Mouse (Mus musculus) gonadal fat pad, adult 2 months (tissue): ENCODE measurements around the gene Scap. TPM values are rescaled to one million over a fixed set of nuclear protein-coding genes. Genes with fewer than 3 reads are reported as not detected.
"Not testable (repeated sequence)": the region's sequence is repeated elsewhere in the genome, so short reads cannot be mapped to it uniquely, and the experiment has no call there.

Experiments used
- DNase-seq: peaks from one replicate; pipeline ENCODE4 v3.0.0-alpha.2; 2012; ENCODE audit warnings: low read depth
- polyA plus RNA-seq: library from polyadenylated mRNA; depleted of rRNA; stranded (reverse); fragments of >200 nt; gene quantifications from 2 replicates; pipeline ENCODE4 v1.2.3, GENCODE M21; 2012

The Scap gene
- polyA plus RNA-seq, 1 experiment = 37.9 TPM

DNA sequence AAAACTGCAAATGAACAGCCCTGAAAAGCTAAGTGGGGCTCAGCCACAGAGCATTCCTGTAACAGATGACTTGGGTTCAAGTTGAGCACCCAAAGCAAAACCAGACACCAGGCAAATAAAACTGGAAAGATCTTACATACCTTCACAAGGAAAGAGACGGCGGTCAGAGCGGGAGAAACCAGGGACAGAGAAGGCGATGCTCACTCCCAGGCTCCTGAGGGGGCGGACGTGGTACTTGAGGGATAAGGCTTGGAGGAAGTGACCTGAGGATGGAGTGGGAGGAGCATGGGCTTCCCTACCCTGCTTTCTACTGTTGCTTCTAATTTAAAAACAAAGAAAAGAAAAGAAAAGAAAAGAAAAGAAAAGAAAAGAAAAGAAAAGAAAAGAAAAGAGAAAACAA, 2.7 kb upstream of the Scap start:
- DNase-seq = no peak

DNA sequence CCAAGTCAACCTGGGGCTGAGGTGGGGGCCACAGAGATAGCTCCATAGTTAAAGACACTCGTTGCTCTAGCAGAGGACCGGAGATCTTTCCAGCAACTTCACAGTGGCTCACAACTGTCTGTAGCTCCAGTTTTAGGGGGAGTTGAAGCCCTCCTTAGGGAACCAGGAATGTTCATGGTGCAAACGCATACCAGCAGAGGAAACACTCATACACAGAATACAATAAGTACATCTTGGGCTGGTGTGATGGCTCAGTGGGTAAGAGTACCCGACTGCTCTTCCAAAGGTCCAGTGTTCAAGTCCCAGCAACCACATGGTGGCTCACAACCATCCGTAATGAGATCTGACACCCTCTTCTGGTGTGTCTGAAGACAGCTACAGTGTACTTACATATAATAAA, 2.2 kb upstream of the Scap start:
- not testable (repeated sequence) for DNase-seq

DNA sequence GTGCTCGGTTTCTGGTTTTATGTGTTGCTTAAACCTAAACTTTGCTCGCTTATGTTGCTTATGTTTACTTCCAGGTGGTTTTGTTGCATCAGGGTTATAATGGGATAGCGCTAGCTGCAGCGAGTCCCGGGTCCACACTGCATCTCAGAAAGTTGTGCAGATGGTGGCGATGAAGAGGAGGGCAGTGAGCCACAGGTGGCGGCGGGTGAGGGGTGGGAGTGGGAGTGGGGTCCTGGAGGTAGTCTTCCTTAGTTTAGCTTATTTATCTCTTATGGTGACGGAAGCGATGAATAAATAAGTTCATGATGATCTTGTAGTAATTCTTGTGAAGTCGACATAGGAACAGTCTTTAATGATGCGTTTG, 790 bp downstream of the Scap start:
- DNase-seq = no peak

DNA sequence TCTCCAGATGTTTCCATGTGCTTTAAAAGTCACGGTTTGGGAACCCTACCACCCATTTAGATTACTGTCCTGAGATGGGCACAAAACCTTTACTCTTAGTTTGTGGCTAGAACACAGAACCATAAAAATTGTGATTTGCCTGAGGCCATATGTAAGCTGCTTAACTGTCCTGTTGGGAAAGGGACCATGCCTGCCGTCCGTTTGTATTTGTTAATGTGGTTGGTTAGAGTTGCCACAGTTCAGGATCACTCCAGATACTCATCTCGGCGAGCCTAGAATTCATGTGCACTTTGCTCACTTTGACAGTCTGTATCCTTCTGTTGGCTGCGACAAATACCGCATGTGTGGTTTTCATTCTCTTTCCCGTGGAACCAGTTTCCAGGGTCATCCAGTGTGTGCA, 1.8 kb downstream of the Scap start:
- no peak for DNase-seq

DNA sequence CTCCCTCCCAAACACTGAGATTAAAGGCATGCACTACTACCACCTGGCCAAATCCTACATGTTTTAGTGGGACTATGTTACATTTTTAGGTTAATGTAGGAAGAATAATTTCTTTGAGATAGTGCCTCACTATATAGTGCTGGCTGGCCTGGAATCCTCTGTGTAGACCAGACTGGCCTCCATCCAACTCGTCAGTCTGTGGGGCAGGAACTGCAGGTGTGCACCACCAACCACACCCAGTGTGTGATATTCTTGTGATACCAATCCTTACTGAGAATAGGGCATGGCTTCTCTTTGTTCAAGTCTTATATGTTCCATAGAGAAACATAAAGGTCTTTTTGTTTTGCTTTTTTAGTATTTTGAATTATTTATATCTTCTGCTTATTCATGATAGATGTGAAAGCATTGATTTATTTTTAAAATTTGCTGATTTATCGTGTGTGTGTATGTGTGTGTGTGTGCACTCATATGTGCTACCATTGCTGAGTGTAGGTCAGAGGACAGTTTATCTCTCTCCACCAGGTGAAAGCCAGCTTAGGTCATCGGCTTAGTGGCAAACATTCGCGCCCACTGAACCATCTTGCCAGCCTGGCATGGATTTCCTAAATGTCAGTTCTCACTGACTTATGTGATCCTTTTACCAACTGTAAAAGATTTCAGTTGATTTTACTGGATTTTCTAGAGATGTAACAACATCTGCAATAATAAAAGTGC, 7.1 kb downstream of the Scap start:
- no peak for DNase-seq

DNA sequence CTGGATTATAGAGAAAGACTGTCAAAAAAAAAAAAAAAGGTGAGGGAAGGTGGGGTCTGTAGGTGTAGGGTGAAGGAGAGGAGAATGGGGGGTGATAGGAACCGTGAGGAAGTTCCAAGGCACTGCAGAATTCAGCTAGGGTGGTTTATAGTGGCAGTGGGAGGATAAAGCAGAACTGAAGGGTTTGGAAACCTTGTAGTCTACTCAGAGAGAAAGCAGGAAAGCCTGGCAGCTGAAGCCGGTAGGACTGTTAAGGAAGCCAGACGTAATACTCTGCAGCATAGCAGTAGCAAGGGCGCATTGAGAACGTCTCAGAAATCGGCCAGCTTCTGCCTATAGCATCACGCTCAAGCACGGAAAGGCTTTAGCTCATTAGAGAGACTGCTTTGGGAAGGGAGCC, 8.9 kb downstream of the Scap start:
- no peak for DNase-seq

DNA sequence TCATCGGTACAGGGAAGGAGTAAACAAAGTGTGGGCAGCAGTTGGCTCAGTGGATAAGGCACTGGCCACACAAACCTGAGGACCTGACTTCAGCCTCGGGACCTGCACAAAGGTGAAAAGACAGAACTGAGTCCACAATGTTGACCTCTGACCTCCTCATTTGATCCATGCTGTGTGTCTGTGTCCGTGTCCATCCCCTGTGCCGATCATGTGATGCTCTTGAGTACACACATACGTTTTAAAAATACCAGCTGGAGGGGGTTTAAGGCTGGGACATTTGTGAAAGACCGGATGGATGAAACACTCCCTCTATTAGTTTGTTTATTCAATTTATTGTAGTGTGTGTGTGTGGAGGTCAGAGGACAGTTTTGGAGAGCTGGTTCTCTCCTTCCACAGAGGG, 10.7 kb downstream of the Scap start:
- DNase-seq = no peak

DNA sequence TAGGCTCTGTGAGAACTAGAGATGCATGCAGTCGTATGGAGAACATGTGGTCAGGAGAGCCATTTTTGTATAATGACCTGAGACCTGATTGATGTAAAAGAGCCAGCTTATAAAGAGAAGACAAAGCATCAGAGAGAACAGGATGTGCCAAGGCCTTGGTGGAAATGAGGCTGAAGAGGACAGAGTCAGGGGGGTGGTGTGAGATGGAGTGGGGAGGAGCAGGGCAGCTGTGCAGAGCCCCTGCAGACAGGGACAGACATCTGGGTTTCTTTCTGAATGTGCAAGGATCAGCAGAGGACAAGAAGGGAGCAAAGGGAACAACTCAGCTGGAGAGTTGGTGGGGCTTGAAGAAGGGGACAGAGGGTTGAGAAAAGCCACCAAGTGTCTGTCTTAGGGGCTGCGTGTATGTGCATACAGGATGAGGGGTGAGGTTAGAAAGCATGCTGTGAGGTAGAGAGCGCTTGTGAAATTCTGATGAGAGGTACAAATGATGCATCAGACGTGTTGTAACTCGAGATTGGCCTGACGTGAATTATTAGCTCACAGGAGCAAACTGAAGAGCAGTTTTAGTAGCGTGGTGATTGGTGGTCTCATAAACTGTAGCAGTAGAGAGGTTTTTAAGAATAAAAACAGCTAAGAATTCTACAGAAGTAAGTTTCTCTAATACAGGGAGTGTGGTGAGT, 12.1 kb downstream of the Scap start:
- no peak for DNase-seq

DNA sequence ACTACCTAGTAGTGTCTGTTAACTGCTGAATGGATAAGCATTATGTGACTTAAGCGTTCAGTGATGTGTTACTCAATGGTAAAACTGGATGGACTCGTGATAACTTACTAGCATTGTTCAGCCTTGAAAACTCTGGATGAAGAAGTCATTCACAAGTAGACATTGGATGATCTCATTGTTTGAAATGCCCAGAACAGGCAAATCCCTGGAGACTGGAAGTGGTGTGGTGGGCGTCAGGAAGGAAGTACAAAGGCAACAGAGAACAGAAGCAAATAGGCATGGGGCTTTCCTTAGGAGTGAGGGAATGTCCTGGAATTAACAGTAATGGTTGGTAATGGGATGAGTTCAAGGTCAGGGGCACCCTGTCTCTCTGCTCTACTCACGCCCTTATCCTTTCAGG, 15.8 kb downstream of the Scap start:
- no peak for DNase-seq

DNA sequence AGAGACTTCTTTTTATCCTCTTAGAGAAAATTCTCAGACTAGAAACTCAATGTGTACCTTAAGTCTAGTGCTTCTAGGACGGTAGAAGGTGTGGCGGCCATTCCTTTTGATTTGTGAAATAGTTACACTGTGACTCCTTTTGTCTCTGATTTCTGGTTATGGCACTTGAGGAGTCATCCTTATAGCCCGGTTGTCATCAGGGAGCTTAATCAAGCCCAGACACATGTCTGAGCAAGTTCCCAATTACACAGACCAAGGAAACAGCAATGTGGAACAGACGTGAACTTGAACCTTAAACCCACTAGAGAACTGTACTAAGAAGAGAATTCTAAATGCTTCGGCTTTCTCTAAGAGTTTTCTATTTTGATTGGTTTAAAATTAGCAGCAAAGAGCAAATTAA, 17.1 kb downstream of the Scap start:
- DNase-seq = peak; percentile 87

DNA sequence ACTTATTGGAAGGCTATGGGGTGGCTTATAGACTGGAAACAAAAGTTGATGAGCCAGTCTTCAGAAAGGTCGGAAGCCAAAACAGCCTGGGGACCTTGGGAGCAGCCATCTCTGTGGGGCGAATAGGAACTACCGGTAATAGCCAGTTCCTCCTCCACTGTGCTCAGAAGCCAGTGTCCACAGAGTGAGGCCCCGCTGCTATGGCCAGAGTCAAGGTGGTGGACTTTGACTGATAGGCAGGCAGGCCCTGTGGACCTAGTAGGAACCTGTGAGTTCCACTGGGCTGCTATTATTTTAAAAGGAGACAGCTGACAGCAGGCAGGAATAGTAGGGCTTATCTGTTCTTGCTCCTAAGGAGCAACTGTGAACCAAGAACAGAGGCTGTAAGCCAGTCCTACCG, 17.5 kb downstream of the Scap start:
- DNase-seq = no peak

DNA sequence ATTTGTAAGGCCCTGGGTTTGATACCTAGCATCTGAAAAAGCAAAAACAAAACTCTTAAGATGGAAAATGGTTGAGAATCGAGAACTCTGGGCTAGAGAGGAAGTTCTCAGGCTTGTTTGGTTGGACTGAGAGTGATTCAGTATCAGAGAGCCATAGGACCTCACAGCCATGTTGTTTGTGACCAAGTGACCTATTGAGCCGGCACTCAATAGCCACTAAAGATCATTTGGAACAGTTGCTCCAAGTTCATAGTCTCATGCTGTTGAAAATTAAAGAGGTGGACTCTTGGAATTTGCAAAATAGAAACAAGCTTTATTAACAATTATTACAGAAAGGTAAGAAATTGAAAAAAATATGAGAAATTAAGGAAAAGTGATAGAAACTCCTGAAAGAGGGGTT, 18.3 kb downstream of the Scap start:
- no peak for DNase-seq

DNA sequence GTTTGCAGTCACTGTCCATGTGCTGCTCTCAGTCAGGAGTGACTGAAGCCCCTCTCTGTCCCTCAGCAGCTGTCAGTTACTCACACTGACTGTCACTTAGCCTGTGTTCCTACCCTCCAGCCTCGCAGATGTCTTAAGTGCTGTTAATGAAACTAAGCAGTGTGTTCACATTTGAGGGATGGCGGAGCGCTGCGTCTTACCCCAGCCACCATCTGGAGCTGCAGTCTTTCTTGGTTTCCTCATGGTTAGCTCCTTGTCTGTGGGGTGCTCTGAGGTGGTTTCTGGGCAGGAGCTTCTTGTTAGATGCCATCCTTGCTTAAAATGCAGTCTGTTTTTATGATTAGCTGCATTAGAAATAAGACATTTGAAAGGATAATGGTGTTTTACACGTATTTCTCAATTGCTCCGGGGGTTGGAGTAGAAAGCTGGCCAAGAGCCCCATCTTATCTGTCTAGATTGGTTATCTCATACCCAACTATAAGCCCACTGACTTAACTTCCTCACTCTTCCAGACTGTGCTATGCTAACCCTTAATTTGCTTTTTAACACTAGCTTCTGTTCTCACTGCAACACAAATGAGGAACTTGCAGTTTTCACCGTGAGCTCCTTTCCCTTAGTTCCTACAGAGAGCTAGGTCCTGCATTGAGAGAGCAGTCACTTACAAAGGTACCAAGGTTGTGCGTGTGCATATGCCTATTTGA, 19.0 kb downstream of the Scap start:
- DNase-seq = no peak

DNA sequence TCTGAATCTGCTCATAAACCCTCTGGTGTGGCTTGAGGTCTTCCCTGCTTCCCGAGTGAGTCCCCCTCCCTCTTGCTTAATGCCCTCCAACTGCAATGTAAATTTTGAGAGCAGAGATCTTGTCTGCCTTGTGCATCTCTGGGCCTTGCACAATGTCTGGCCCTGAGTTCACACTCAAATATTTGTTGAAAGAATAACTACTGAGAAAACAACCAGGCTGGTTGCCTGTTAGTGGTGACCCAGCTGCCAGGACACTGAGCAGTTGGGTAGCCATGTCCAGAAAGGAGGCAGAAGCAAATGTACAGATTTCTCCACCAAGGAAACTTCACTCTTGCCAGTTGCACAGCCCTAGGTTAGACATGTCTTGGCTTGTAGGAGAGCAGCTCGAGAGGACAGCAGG, 25.3 kb downstream of the Scap start:
- no peak for DNase-seq

DNA sequence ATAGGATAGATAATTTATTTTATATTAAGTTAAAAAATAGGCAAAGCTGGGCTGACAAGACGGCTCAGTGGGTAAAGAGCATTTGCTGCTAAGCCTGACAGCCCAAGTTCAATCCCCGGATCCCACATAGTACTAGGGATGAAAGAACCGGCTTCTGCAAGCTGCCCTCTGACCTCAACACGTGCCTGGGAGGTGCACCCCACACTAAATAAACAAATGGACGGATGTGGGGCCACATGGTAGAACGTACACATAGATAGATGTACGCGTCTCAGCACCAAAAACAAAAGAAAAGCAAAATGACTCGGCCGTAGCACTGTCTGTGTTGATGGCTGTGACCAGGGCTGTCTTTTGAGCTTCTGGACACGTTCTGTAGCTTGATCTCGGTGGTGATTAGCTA, 28.2 kb downstream of the Scap start:
- DNase-seq = no peak

DNA sequence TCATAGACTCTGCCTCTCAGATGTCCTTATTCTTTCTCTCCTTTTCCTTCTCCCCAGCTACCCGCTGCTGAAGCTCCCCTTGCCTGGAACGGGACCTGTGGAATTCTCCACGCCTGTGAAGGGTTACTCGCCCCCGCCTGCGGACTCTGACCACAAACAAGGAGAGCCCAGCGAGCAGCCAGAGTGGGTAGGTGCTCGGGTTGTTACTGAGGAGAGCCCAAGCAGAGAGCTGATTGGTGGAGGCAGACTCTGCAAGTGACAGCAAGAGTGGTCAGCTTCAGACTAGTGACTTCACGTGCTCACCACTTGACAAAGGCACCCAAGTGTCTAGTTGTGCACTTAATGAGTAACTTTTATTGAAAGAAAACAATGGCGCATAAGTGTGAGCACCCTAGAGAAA, 29.2 kb downstream of the Scap start:
- DNase-seq = no peak

DNA sequence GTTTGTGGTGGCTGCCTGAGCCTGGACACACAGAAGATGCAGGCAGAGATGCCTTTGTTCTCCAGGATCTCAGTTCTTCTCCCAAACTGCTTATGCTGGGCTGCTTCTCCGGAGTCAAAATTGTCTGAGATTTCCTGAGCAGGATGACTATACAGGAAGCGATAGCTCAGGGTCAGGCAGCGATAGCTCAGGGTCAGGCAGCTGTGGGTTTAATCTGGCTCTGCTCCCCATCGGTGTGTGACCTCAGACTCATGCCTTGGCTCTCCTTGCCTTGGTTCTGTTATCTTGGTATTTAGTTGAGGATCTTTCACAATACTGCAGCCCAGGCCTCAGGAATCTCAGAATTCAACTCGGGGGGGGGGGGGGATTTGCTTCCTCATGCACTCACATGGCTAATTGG, 33.7 kb downstream of the Scap start:
- no peak for DNase-seq

DNA sequence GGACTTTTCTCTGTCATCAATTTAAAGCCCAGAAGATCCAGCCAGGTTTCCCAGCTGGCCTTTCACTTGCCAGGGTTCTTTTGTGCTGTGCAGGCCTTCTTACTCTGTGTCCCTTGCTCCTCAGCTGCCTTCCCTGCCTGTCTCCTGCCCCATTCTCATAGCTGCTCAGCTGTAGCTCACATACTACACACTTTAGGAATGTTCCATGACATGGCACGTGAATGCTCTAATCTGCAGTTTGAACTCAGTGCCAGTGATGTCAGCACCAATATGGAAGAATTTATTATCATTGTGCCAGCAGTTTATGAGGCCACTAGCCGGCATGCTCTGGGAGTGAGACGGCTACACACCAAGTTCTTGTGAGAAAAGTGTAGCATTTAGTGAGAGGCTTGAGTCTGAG, 36.8 kb downstream of the Scap start:
- DNase-seq = no peak

DNA sequence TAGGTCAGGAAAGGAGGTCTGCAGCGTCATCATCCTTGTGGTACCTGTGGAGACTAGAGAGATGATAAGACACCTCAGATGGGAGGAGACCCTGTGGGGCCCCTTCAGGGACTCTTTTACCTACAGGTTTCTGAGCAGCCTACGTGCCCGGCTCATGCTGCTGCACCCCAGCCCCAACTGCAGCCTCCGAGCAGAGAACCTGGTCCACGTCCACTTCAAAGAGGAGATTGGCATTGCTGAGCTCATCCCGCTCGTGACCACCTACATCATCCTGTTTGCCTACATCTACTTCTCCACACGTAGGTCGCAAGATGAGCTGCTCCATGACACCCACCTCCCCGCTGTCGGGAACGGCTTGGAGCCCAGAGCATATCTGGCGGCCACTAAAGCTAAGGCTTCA, 40.8 kb downstream of the Scap start:
- no peak for DNase-seq

DNA sequence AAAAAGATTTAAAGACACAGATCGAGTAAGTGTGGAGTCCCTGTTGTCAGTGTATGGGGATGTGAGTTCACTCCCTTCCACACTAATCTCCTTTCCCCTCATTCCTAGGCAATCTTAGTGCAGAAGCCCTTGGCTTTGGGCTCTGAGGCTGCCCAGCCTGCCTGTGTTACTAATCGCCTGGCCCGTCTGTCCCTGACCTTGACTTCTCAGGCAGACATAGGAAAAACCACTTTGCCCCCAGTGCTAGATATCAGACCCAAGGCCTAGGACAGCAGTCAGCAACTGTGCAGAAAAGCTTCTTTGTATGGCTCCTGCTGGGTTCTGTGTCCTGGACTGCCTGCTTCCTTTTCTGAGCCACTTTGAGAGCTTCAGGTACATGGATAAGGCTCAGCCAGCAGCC, 42.6 kb downstream of the Scap start:
- no peak for DNase-seq

DNA sequence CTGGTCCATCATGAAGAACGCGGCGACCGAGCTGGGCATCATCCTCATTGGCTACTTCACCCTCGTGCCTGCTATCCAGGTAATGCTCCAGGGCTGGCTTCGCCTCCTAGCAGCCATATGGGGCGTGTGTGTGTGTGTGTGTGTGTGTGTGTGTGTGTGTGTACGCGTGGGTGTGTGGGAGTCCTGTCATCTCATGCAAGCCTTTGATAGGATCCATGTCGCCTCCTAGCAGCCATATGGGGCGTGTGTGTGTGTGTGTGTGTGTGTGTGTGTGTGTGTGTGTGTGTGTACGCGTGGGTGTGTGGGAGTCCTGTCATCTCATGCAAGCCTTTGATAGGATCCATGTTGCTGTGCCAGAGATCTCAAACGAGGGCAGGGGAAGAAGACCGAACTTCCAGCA, 44.6 kb downstream of the Scap start:
- DNase-seq = not testable (repeated sequence)

DNA sequence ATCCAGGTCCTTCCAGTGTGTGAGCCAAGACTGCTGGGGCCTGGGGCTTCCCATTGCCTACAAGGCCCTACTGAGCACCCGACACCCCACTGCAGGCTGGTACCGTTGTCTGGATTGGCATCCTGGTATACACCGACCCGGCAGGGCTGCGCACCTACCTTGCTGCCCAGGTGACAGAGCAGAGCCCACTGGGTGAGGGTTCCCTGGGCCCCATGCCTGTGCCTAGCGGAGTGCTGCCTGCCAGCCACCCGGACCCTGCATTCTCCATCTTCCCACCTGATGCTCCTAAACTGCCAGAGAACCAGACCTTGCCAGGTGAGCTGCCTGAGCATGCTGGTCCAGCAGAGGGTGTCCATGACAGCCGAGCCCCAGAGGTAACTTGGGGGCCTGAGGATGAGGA, 46.3 kb downstream of the Scap start:
- no peak for DNase-seq

DNA sequence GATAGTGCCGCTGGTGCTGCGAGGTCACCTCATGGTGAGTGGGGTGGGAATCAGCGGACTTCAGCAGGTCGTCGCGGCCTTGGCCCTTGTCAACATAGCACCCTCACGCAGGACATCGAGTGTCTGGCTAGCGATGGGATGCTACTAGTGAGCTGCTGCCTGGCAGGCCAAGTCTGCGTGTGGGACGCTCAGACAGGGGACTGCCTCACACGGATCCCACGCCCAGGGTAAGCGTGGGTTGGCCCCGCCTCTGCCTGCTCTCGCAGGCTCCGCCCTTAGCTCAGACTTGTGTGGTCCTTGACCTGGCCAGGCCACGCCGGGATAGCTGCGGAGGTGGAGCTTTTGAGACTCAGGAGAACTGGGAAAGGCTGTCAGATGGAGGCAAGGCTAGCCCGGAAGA, 47.6 kb downstream of the Scap start:
- no peak for DNase-seq
